Mouse (Mus musculus) stomach, embryonic 14.5 days (tissue): ENCODE data around the gene Naxd. TPM values are rescaled to one million over a fixed set of nuclear protein-coding genes. Genes with fewer than 3 reads are reported as not detected.
A peak's percentile ranks its signal among the peaks of the same experiment; 100 is the strongest.
"Not testable (repeated sequence)": the region's sequence is repeated elsewhere in the genome, so short reads cannot be mapped to it uniquely, and the experiment has no call there.

ENCODE experiments used
- ATAC-seq: fragments of 200-750 bp; cut with Nextera tagmentation; 2 replicates; pipeline ENCODE4 v1.8.0; 2017; ENCODE audit warnings: low read depth, moderate TSS enrichment; ENCODE audit not compliant: insufficient number of reproducible peaks, insufficient read depth, low FRiP score
- H3K27ac ChIP-seq: fragments of 300-500 bp; sonication (generic); 2 replicates; pipeline ENCODE4 v1.5.1; 2014; ENCODE audit warnings: mild to moderate bottlenecking, low read length, moderate library complexity, mixed read lengths
- H3K27me3 ChIP-seq: fragments of 300-500 bp; sonication (generic); 2 replicates; pipeline ENCODE4 v1.6.1; 2014; ENCODE audit warnings: low read length, control low read depth, mixed read lengths; ENCODE audit not compliant: control insufficient read depth, insufficient read depth
- H3K36me3 ChIP-seq: fragments of 300-500 bp; sonication (generic); 2 replicates; pipeline ENCODE4 v1.6.1; 2014; ENCODE audit warnings: mild to moderate bottlenecking, control low read depth, low read length, moderate library complexity, mixed read lengths; ENCODE audit not compliant: control insufficient read depth, insufficient read depth
- H3K4me1 ChIP-seq: fragments of 300-500 bp; sonication (generic); 2 replicates; pipeline ENCODE4 v1.6.1; 2014; ENCODE audit warnings: low read length, control low read depth, mixed read lengths; ENCODE audit not compliant: control insufficient read depth, insufficient read depth
- H3K4me2 ChIP-seq: fragments of 300-500 bp; sonication (generic); replicated peaks from 2 replicates; pipeline ENCODE4 v1.6.1; 2014; ENCODE audit warnings: low read depth, low read length, control low read depth
- H3K4me3 ChIP-seq: fragments of 300-500 bp; sonication (generic); 2 replicates; pipeline ENCODE4 v1.5.1; 2014; ENCODE audit warnings: low read depth, low read length, control low read depth
- H3K9ac ChIP-seq: fragments of 300-500 bp; sonication (generic); replicated peaks from 2 replicates; pipeline ENCODE4 v1.6.1; 2014; ENCODE audit warnings: low read depth, mild to moderate bottlenecking, control low read depth, low read length, moderate library complexity, mixed read lengths
- H3K9me3 ChIP-seq: fragments of 300-500 bp; sonication (generic); 2 replicates; pipeline ENCODE4 v1.6.1; 2016; ENCODE audit warnings: low read depth, low read length, control low read depth; ENCODE audit not compliant: control insufficient read depth
- WGBS: fragments of 180-500 bp; shearing (Covaris S2); extraction: QIAGEN DNeasy Blood & Tissue Kit; methylation state at CpG from one replicate; pipeline ENCODE4 v1.1.7; 2014; 5-methylcytosine and 5-hydroxymethylcytosine counted together
- polyA plus RNA-seq: library from polyadenylated mRNA; unstranded; fragments of >200 nt; fragmentation: Nextera tagmentation; extraction: Ambion mirVana; gene quantifications from 2 replicates; pipeline ENCODE4 v1.2.1, GENCODE M21; 2014

Gene Naxd
- polyA plus RNA-seq, 1 experiment from 2014 or later = 133 TPM

DNA sequence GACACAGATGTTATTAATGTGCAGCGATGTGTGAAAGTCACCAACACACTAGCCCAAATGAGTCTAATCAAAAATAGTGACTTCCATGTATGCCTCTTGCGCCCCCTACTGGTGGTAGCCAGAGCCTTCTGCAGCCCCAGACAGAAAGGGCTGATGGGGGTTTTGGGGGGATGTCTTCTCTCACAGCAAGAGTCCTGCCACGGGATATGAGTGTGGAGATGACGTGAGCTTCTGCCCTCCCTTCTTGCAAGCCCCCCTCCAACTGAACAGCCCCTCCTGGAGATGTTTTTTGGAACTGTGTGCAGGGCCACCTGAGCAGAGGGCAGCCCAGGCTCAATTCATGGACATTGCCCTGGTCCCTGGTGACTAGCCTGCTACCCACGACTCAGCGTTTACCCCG is 11.2 kb upstream of the Naxd start:
- Histone ChIP-seq H3K9me3 (no peaks in the 10 kb centered on the region), H3K4me1 (no peaks in the 10 kb centered on the region), H3K4me2 (no peak overlapping the region), H3K4me3 (no peak overlapping the region), H3K9ac (no peak overlapping the region), H3K27me3 (no peaks in the 10 kb centered on the region; the same call in 1 of the 2 replicates), H3K36me3 (no peaks in the 10 kb centered on the region), H3K27ac (no peak overlapping the region)
- 22% methylated on average over 7 of the region's 7 CpGs for WGBS
- ATAC-seq = no peak

DNA sequence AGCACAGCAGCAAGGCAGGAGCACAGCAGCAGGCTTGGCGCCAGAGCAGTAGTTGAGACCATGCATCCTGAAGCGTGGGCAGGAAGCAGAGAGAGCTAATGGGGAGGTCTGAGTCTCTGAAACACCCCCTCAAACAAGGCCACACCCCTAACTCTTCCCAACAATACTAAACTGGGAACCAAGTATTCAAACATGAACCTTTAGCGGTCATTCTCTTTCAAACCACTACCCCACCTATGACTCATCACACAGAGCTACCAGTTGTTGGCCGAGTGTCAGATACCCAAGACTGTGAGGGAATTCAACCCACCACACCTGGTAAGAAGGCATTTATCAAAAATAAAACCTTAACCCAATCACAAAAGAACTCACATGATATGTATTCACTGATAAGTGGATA is 10.1 kb upstream of the Naxd start:
- Histone ChIP-seq H3K36me3 (no peaks in the 10 kb centered on the region), H3K9me3 (no peaks in the 10 kb centered on the region), H3K27me3 (no peaks in the 10 kb centered on the region), H3K4me3 (no peak overlapping the region), H3K4me1 (no peaks in the 10 kb centered on the region), H3K9ac (no peak overlapping the region), H3K4me2 (no peak overlapping the region), H3K27ac (no peak overlapping the region)
- 64% methylated on average over 4 of the region's 4 CpGs for WGBS
- ATAC-seq = no peak

DNA sequence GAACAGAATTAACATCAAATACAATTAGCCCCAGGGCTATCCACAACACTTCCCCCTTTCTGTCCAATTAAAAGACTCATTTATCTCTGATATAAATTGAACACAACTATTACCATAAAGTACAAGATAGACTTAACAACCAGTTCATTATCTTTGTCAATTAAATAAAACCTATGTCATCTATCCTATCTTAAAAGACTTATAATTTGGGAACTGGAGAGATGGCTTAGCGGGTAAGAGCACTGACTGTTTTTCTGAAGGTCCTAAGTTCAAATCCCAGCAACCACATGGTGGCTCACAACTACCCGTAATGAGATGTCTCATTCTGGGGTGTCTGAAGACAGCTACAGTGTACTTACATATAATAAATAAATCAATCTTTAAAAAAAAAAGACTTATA is 5.0 kb upstream of the Naxd start:
- not testable (repeated sequence) for H3K9ac ChIP-seq, H3K27me3 ChIP-seq, H3K9me3 ChIP-seq, H3K4me1 ChIP-seq, H3K36me3 ChIP-seq, H3K27ac ChIP-seq, H3K4me3 ChIP-seq, H3K4me2 ChIP-seq, ATAC-seq
- WGBS = 73% methylated on average over 2 of the region's 2 CpGs

GRCm38 (mm10) chr8:11498281-11498680 is 975 bp downstream of the Naxd start:
- no peak for ATAC-seq
- H3K36me3 ChIP-seq = peaks cover 8% of the 10 kb centered on the region
- H3K4me3 ChIP-seq = peak overlapping the region; percentile 91
- H3K27ac ChIP-seq = no peak overlapping the region
- 72% methylated on average over 12 of the region's 12 CpGs for WGBS
- peak overlapping the region; percentile 62 for H3K4me2 ChIP-seq
- peaks cover 10% of the 10 kb centered on the region; the same call in 1 of the 2 replicates for H3K4me1 ChIP-seq
- no peaks in the 10 kb centered on the region for H3K27me3 ChIP-seq
- H3K9me3 ChIP-seq = no peaks in the 10 kb centered on the region
- 0 out of 2 replicates have a peak overlapping the region, but pooled peaks have one; percentile 91 for H3K9ac ChIP-seq

GRCm38 (mm10) chr8:11498786-11499485 is 1.6 kb downstream of the Naxd start:
- peaks cover 10% of the 10 kb centered on the region; the same call in 1 of the 2 replicates for H3K4me1 ChIP-seq
- ATAC-seq = no peak
- peaks cover 14% of the 10 kb centered on the region for H3K36me3 ChIP-seq
- no peaks in the 10 kb centered on the region for H3K27me3 ChIP-seq
- H3K4me2 ChIP-seq = no peak overlapping the region
- WGBS = 80% methylated on average over 4 of the region's 4 CpGs
- H3K27ac ChIP-seq = no peak overlapping the region
- H3K9ac ChIP-seq = no peak overlapping the region
- no peaks in the 10 kb centered on the region for H3K9me3 ChIP-seq
- 0 out of 2 replicates have a peak overlapping the region, but pooled peaks have one; percentile 91 for H3K4me3 ChIP-seq

- Histone ChIP-seq H3K9me3 (no peaks in the 10 kb centered on the region), H3K4me1 (peaks cover under 1% of the 10 kb centered on the region; the same call in 1 of the 2 replicates), H3K27me3 (no peaks in the 10 kb centered on the region), H3K4me2 (no peak overlapping the region), H3K4me3 (no peak overlapping the region), H3K36me3 (peaks cover 50% of the 10 kb centered on the region), H3K27ac (no peak overlapping the region), H3K9ac (no peak overlapping the region)
- no peak for ATAC-seq
- 85% methylated on average over 13 of the region's 13 CpGs for WGBS
These were observed 6.3 kb downstream of the Naxd start for GRCm38 (mm10) chr8:11503476-11504232.

GRCm38 (mm10) chr8:11506074-11506473 is 8.8 kb downstream of the Naxd start:
- ATAC-seq = no peak
- peaks cover 66% of the 10 kb centered on the region for H3K36me3 ChIP-seq

DNA sequence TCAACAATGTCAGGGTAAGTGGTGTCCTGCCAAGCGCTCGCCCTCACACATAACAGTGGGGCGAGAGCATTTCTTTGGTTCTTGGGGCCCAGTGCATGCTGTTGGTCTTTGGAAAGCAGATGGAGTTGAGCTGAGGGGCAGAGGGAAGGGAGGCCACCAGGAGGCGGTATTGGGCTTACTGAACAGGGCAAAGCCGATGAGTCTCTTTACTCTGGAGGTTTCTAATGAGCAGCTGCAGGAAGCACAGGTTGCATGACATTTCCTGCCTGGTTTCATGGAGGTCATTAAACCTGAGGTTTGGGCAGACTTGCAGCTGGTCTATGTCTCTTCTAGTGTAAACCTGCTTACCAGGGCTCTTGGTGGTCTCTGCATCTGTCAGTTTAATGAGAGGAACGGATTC is 9.5 kb downstream of the Naxd start:
- Histone ChIP-seq H3K9me3 (no peaks in the 10 kb centered on the region), H3K4me2 (no peak overlapping the region), H3K36me3 (peaks cover 73% of the 10 kb centered on the region), H3K4me1 (no peaks in the 10 kb centered on the region), H3K9ac (no peak overlapping the region), H3K4me3 (no peak overlapping the region), H3K27me3 (no peaks in the 10 kb centered on the region), H3K27ac (no peak overlapping the region)
- WGBS = 61% methylated on average over 6 of the region's 6 CpGs
- no peak for ATAC-seq

More at GRCm38 (mm10) chr8:11506074-11506473, 8.8 kb downstream of the Naxd start:
- WGBS = 82% methylated on average over 14 of the region's 14 CpGs
- H3K4me3 ChIP-seq = no peak overlapping the region
- no peak overlapping the region for H3K9ac ChIP-seq
- H3K4me1 ChIP-seq = no peaks in the 10 kb centered on the region
- H3K27me3 ChIP-seq = no peaks in the 10 kb centered on the region
- H3K27ac ChIP-seq = no peak overlapping the region
- H3K4me2 ChIP-seq = no peak overlapping the region
- H3K9me3 ChIP-seq = no peaks in the 10 kb centered on the region
